Mouse (Mus musculus) ES-E14 (cell line): ENCODE data around the gene Olfr1410. TPM values are rescaled to one million over a fixed set of nuclear protein-coding genes. Genes with fewer than 3 reads are reported as not detected.

ENCODE experiments used
- DNase-seq: peaks from one replicate; pipeline ENCODE4 v3.0.0-alpha.2; 2013; ENCODE audit warnings: low read depth, low spot score
- H3K27ac ChIP-seq: 2 replicates; pipeline ENCODE4 v1.5.1; 2012; ENCODE audit warnings: low read depth, mild to moderate bottlenecking, low read length, moderate library complexity, mixed read lengths; ENCODE audit not compliant: poor library complexity, insufficient read depth, severe bottlenecking
- H3K36me3 ChIP-seq: 2 replicates; pipeline ENCODE4 v1.6.1; 2012; ENCODE audit warnings: mild to moderate bottlenecking, low read length, moderate library complexity, mixed read lengths; ENCODE audit not compliant: control insufficient read depth, poor library complexity, insufficient read depth, severe bottlenecking
- H3K4me1 ChIP-seq, 2 experiments: fragments of 150-350 bp in 1 of 2; sonication (generic) in 1 of 2; 2 replicates each; pipeline ENCODE4 v1.6.1; 2012; ENCODE audit warnings: low read length in 2 of 2, mild to moderate bottlenecking in 1 of 2, mixed read lengths in 1 of 2; ENCODE audit not compliant: control insufficient read depth in 2 of 2, insufficient read depth in 2 of 2, poor library complexity in 1 of 2
- H3K4me3 ChIP-seq, 2 experiments: fragments of 150-350 bp in 1 of 2; sonication (generic) in 1 of 2; 2 replicates each; pipeline ENCODE4 v1.5.1; 2012; ENCODE audit warnings: low read length in 2 of 2, low read depth in 1 of 2, mild to moderate bottlenecking in 1 of 2, mixed read lengths in 1 of 2; ENCODE audit not compliant: insufficient read depth in 1 of 2, poor library complexity in 1 of 2, severe bottlenecking in 1 of 2
- H3K9ac ChIP-seq: 2 replicates; pipeline ENCODE4 v1.6.1; 2012; ENCODE audit warnings: low read depth, mild to moderate bottlenecking, low read length, mixed read lengths; ENCODE audit not compliant: poor library complexity, insufficient read depth, severe bottlenecking
- H3K9me3 ChIP-seq: fragments of 150-350 bp; sonication (generic); 2 replicates; pipeline ENCODE4 v1.6.1; 2012; ENCODE audit warnings: low read depth, mild to moderate bottlenecking, low read length; ENCODE audit not compliant: control insufficient read depth, insufficient read depth
- CHD2 ChIP-seq: IDR thresholded peaks from 2 replicates; pipeline ENCODE4 v1.6.1; 2014; ENCODE audit warnings: mild to moderate bottlenecking, low read depth, low read length, inconsistent platforms
- HCFC1 ChIP-seq: IDR thresholded peaks from 2 replicates; pipeline ENCODE4 v1.6.1; 2012; ENCODE audit warnings: low read length, inconsistent platforms, borderline replicate concordance; ENCODE audit not compliant: insufficient read depth
- MAFK ChIP-seq: IDR thresholded peaks from 2 replicates; pipeline ENCODE4 v1.6.1; 2014; ENCODE audit warnings: mild to moderate bottlenecking, low read depth, low read length, inconsistent platforms; ENCODE audit not compliant: insufficient read depth
- ZC3H11A ChIP-seq: IDR thresholded peaks from 2 replicates; pipeline ENCODE4 v1.6.1; 2012; ENCODE audit warnings: low read depth, mild to moderate bottlenecking, inconsistent platforms, low read length, borderline replicate concordance
- ZNF384 ChIP-seq: IDR thresholded peaks from 2 replicates; pipeline ENCODE4 v1.6.1; 2012; ENCODE audit warnings: low read depth, low read length, inconsistent platforms
- in situ Hi-C, 2 experiments: fragments of 600-800 bp; cut with MboI; formaldehyde crosslinking; loops; one replicate each; pipeline ENCODE4 v1.15.1; 2025; ENCODE audit warnings: low sequenced_read_pairs in 2 of 2, inconsistent platforms in 1 of 2; ENCODE audit not compliant: unreplicated experiment in 2 of 2
- total RNA-seq: library from RNA; depleted of rRNA; stranded (reverse); fragments of 300-350 nt; gene quantifications from 2 replicates; pipeline ENCODE4 v1.2.3, GENCODE M21; 2012; rRNA removed

The Olfr1410 gene
- 0.05 and 0.09 TPM in 2 replicates for total RNA-seq

- Histone ChIP-seq H3K36me3 (no peaks in the 10 kb centered on the region), H3K27ac (no peak within 1 kb of the TSS), H3K9me3 (no peaks in the 10 kb centered on the region), H3K4me3 (no peak within 1 kb of the TSS), H3K4me1 (no peaks in the 10 kb centered on the region), H3K9ac (no peak within 1 kb of the TSS)
- no peak for DNase-seq
- in situ Hi-C loops: no loop called here
- TF ChIP-seq HCFC1: no peak
Measured at GRCm38 (mm10) chr1:92605482-92605881, at the start of gene Olfr1410. Olfr1410 (plus strand) TSS chr1:92605782.

GRCm38 (mm10) chr1:92571022-92571421 is 34.6 kb upstream of the Olfr1410 start, which contains the start of gene Olfr1413:
Olfr1413 (plus strand) TSS chr1:92571322.
- TF ChIP-seq ZNF384 (no peak), CHD2 (no peak), HCFC1 (no peak), MAFK (no peak)
- no peak within 1 kb of the TSS for H3K9ac ChIP-seq
- H3K36me3 ChIP-seq: no peaks in the 10 kb centered on the region
- H3K9me3 ChIP-seq: no peaks in the 10 kb centered on the region
- no peak within 1 kb of the TSS; the same call in 1 of the 2 replicates for H3K27ac ChIP-seq
- H3K4me3 ChIP-seq: no peak within 1 kb of the TSS
- no peak for DNase-seq
- in situ Hi-C loops: no loop called here
- no peaks in the 10 kb centered on the region for H3K4me1 ChIP-seq

- Histone ChIP-seq H3K4me3 (no peak within 1 kb of the TSS), H3K9ac (no peak within 1 kb of the TSS), H3K9me3 (no peaks in the 10 kb centered on the region), H3K4me1 (no peaks in the 10 kb centered on the region), H3K27ac (no peak within 1 kb of the TSS), H3K36me3 (no peaks in the 10 kb centered on the region)
- in situ Hi-C loops: no loop called here
- DNase-seq: no peak
- TF ChIP-seq MAFK (no peak), CHD2 (no peak), ZNF384 (no peak), ZC3H11A (no peak), HCFC1 (no peak)
Measured at GRCm38 (mm10) chr1:92585479-92585878, 20.1 kb upstream of the Olfr1410 start, which contains the start of gene Olfr1412. Olfr1412 (plus strand) TSS chr1:92585779.

GRCm38 (mm10) chr1:92594111-92594510 is 11.5 kb upstream of the Olfr1410 start, which contains the start of gene Olfr1411:
Olfr1411 (plus strand) TSS chr1:92594411.
- TF ChIP-seq HCFC1: no peak
- no peak for TF ChIP-seq CHD2
- TF ChIP-seq MAFK: no peak
- TF ChIP-seq ZNF384: no peak
- no peak for TF ChIP-seq ZC3H11A
- Histone ChIP-seq H3K4me3 (no peak within 1 kb of the TSS), H3K36me3 (no peaks in the 10 kb centered on the region), H3K27ac (no peak within 1 kb of the TSS), H3K4me1 (no peaks in the 10 kb centered on the region), H3K9me3 (no peaks in the 10 kb centered on the region), H3K9ac (no peak within 1 kb of the TSS)
- DNase-seq: no peak
- in situ Hi-C loops: no loop called here

GRCm38 (mm10) chr1:92596019-92596418 is 9.6 kb upstream of the Olfr1410 start:
- in situ Hi-C loops: no loop called here
- TF ChIP-seq CHD2 (no peak), MAFK (no peak), HCFC1 (no peak), ZNF384 (no peak), ZC3H11A (no peak)
- no peaks in the 10 kb centered on the region for H3K4me1 ChIP-seq

More at GRCm38 (mm10) chr1:92596019-92596418, 9.6 kb upstream of the Olfr1410 start:
- H3K4me3 ChIP-seq: no peak overlapping the region
- no peaks in the 10 kb centered on the region for H3K36me3 ChIP-seq
- no peak for DNase-seq
- H3K27ac ChIP-seq: no peak overlapping the region
- no peaks in the 10 kb centered on the region for H3K9me3 ChIP-seq
- no peak overlapping the region for H3K9ac ChIP-seq
